Mouse (Mus musculus) bone marrow macrophage, adult 2 months (primary cell): Measurements from ENCODE around the gene Tmem132c. TPM values are rescaled to one million over a fixed set of nuclear protein-coding genes. Genes with fewer than 3 reads are reported as not detected.
"Not testable (repeated sequence)": the region's sequence is repeated elsewhere in the genome, so short reads cannot be mapped to it uniquely, and the experiment has no call there.

ENCODE experiments used
- H3K27ac ChIP-seq: 2 replicates; pipeline ENCODE4 v1.5.1; 2012; ENCODE audit warnings: low read depth, low read length; ENCODE audit not compliant: insufficient read depth
- H3K4me1 ChIP-seq: 2 replicates; pipeline ENCODE4 v1.6.1; 2012; ENCODE audit warnings: low read length; ENCODE audit not compliant: control insufficient read depth, insufficient read depth
- H3K4me3 ChIP-seq: 2 replicates; pipeline ENCODE4 v1.5.1; 2012; ENCODE audit warnings: mild to moderate bottlenecking, low read length, moderate library complexity; ENCODE audit not compliant: insufficient read depth
- CTCF ChIP-seq: IDR thresholded peaks from 2 replicates; pipeline ENCODE4 v1.5.1; 2012; ENCODE audit warnings: low read depth, mild to moderate bottlenecking, low read length, moderate library complexity
- POLR2A ChIP-seq: IDR thresholded peaks from 2 replicates; pipeline ENCODE4 v1.6.1; 2012; ENCODE audit warnings: mild to moderate bottlenecking, low read depth, low read length, borderline replicate concordance
- polyA plus RNA-seq: library from polyadenylated mRNA; stranded (reverse); fragments of >200 nt; gene quantifications from 2 replicates; pipeline ENCODE4 v1.2.4, GENCODE M21; 2012; ENCODE audit not compliant: missing spikeins, insufficient read depth, insufficient read length

Tmem132c gene
- polyA plus RNA-seq, 1 experiment, result not detected

DNA sequence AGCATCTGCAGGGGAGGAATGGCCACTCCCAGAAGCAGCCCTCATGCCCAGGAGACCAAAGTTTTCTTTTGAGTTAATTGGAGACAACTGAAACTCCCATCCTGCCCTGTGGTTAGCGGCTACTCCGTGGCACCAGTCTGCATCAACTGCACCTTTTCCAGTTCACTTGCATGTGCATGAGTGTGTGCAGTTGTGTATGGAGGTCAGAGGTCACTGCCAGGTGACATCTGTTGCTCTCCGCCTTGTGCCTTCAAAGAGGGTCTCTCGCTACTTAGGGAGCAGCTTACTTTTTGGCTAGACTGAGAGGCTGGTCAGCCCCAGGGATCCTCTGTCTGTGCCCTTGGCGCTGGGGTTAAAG is 95.3 kb downstream of the Tmem132c start:
- no peaks in the 10 kb centered on the region for H3K4me1 ChIP-seq
- TF ChIP-seq POLR2A, result no peak
- TF ChIP-seq CTCF, result no peak
- H3K4me3 ChIP-seq, result no peak overlapping the region
- no peak overlapping the region for H3K27ac ChIP-seq

DNA sequence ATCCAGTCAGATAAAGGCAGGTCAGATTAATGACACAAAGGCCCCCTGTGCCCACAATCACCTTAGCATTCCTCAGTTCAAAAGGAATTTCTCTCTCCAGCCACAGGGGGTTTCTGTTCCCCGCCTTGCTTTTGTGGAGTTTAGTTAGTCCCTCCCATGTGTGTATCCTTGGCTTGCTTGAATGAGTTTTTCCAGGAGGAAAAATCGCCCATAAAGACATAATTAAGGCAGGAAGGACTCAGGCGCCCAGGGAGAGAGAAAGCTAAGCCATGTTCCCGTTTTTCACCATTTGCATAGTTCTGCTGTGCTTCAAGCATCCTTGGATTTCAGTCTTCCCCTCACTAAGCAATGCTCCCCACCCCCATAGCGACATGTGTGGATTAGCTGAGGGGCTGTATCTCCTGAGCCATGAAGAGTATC is 97.4 kb downstream of the Tmem132c start:
- H3K27ac ChIP-seq, result no peak overlapping the region
- H3K4me3 ChIP-seq, result no peak overlapping the region
- TF ChIP-seq POLR2A (no peak), CTCF (no peak)
- H3K4me1 ChIP-seq, result no peaks in the 10 kb centered on the region

DNA sequence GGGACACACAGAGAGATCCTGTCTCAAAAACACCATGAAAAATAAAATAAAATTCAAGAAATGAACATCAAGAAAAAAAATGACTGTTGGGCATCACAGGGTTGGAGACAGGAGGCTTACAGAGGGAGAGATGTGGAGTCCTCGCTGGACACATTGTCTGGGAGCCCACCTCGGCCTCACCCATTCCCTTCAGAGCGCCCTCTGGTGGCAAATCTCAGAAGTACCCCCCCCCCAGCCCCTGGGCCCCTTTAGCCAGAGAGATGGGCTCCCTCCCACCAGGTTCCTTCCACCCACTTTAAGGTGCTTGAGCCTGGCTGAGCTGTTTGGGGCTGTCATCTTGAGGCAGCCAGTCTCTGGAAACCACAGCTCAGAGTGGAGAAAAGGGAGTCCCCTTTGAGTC is 99.5 kb downstream of the Tmem132c start:
- no peak for TF ChIP-seq POLR2A
- TF ChIP-seq CTCF, result no peak
- no peak overlapping the region for H3K27ac ChIP-seq
- no peak overlapping the region for H3K4me3 ChIP-seq
- H3K4me1 ChIP-seq, result no peaks in the 10 kb centered on the region

DNA sequence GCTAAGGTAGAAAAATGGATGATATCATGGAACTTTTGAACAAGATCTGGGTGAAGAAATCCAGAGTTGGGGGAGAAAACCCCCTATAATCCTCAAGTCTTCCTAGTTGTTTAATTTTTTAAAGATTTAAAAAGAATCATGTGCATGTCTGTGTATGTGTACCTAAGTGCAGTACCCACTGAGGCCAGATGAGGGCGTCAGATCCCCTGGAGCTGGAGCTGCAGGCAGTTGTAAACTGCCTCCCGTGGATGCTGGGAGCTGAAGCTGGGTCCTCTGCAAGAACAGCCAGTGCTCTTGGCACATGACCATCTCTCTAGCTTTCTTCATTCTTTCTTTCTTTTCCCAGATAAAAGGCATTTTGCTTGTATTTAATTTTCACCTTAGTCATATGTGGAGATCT is 103.1 kb downstream of the Tmem132c start:
- H3K4me1 ChIP-seq, result no peaks in the 10 kb centered on the region
- H3K4me3 ChIP-seq, result no peak overlapping the region
- no peak overlapping the region for H3K27ac ChIP-seq
- TF ChIP-seq POLR2A, result no peak
- TF ChIP-seq CTCF, result no peak

DNA sequence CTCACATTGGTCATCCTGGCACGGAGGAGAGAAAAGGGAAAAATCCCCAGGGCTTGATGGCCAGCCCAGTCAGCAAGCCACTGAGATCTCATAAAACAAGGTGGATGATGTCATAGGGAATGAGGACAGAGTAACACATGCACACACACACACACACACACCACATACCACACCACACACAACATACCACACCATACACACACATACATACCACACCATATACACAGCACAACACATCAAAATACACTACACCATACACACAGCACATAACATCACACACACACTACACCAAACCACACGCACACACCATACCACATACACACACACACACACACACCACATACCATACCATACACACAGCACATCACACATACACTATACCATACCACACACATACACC is 104.8 kb downstream of the Tmem132c start:
- Histone ChIP-seq H3K4me3 (no peak overlapping the region), H3K27ac (no peak overlapping the region), H3K4me1 (no peaks in the 10 kb centered on the region)
- TF ChIP-seq POLR2A, result no peak
- no peak for TF ChIP-seq CTCF

DNA sequence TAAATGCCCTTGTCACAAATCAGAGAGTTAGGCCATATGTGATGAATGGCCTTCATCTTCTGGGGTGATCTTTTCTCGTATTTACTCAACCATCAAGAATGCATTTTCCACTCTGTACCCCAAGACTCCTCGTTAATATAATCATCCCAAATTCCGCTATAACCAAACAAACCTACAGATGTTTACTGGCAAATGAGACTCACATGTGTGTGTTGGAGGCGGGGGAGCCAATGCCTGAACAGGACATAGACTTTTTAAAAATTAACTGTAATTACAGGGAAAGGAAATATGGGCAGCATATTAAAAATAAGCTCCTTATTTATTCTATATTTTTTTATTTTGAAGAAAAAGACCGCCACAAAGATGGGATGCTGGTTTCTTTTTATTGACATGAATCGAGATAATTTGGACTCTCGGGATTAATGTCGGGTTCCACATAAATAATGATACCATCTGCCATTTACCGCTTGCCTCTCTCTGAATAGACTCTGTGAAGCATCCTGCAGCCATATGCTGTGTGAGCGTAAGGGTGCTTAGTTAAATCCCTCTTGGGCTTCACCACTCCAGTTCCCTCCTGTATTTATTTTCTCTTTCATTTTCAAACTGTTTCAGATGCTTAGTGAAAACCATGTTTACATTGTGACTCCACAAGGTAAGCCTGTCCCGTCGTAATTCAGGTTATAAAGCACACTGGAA is 105.6 kb downstream of the Tmem132c start:
- Histone ChIP-seq H3K4me3 (no peak overlapping the region), H3K4me1 (no peaks in the 10 kb centered on the region), H3K27ac (no peak overlapping the region)
- TF ChIP-seq CTCF, result no peak
- no peak for TF ChIP-seq POLR2A

DNA sequence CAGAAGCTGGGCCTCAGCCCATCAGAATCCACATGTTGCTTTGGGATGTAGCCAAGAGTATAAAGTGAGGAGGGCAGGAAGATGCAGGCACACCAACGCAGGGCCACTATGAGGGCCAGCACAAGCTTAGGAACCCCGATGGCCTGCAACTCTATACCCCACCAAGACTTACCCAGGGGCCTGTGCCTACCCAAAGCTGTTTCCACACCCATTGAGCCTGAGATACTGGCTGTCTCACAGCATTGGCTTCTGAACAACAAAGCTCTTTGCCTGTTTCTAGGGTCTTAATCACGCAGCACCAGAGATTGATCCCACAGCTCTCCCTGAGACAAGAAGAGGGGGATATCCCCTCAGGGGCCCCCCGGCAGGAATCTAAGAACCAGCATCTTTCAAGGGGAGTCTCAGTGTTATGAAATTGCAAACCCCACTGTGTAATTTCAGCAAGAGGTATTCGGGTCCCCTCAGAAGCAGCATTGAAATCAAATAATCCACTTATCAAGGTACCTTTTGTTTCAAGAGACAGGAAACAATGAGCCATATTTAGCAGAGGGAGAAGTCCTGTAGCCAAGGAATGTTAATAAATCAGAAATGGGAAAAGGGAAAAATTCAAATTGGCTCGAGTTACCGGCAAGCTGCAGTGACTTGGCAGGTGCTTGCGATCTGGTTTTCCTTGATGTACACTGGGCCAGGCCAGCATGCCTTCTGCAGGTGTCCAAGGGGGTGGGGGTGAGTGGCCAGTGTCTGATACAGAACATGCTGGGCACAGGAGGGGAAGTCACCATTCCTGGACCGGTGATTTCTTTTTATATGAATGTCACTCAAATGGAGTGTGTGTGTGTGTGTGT is 107.8 kb downstream of the Tmem132c start:
- Histone ChIP-seq H3K27ac (no peak overlapping the region), H3K4me1 (no peaks in the 10 kb centered on the region), H3K4me3 (no peak overlapping the region)
- no peak for TF ChIP-seq POLR2A
- TF ChIP-seq CTCF, result no peak

DNA sequence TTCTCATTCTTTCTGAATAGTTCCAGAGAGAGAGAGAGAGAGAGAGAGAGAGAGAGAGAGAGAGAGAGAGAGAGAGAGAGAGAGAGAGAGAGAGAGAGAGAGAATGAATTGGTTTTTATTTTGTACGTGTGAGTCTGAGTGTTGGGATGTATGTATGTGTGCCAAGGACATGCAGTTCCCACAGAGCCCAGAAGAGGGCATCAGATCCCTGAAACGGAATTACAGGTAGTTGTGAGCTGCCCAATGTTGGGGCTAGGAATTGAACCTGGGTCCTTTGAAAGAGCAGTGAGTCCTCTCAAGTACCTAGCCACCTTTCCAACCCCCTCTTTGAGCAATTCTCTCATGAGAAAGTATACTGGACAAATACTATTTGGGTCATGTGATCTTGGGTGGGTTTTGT is 111.4 kb downstream of the Tmem132c start:
- Histone ChIP-seq H3K27ac (no peak overlapping the region), H3K4me1 (no peaks in the 10 kb centered on the region), H3K4me3 (no peak overlapping the region)
- TF ChIP-seq POLR2A (no peak), CTCF (no peak)

DNA sequence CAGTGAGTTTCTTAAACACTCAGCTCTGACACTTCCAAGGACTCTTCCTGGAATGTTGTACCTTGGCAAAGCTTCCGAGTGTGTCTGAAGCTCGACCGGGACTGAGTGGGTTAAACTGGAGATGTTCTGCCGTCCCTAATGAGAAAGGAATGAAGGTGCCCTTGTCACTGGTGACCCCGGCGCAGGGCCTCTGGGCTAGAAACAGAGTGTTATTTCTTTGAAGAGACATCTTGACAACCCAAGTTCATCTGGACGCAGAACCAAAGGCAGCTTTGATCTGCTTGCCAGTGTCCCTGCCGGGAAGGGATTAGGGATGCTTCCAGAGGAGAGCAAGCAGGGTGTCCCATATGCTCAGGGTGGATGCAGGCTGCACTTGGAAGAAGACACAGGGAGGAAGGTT is 114.2 kb downstream of the Tmem132c start:
- Histone ChIP-seq H3K27ac (no peak overlapping the region), H3K4me3 (no peak overlapping the region), H3K4me1 (no peaks in the 10 kb centered on the region)
- TF ChIP-seq POLR2A (no peak), CTCF (no peak)

DNA sequence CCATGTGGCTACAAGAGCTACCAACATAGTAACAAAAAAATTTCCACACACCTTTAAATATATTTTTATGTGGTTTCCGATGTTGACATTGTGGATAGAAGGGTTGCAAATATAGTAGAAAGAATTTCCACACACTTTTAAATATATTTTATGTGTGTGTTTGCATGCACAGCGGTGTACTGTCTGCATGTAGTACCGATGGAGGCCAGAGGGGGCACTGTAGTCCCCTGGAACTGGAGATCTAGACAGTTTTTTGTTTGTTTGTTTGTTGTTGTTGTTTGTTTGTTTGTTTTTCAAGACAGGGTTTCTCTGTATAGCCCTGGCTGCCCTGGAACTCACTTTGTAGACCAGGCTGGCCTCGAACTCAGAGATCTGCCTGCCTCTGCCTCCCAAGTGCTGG is 116.3 kb downstream of the Tmem132c start:
- not testable (repeated sequence) for H3K27ac ChIP-seq, H3K4me1 ChIP-seq, H3K4me3 ChIP-seq
